Mouse (Mus musculus) monocyte, adult 5-6 weeks (primary cell): ENCODE measurements around the gene Nutf2. TPM values are rescaled to one million over a fixed set of nuclear protein-coding genes. Genes with fewer than 3 reads are reported as not detected.

Experiments
- ATAC-seq: fragments of 153-309, 156-312 bp; replicated peaks from 2 replicates; pipeline ENCODE4 v1.8.0; 2017; ENCODE audit warnings: mild to moderate bottlenecking; ENCODE audit not compliant: low TSS enrichment, insufficient number of reproducible peaks, severe bottlenecking, poor library complexity, low FRiP score
- total RNA-seq: library from RNA; stranded (forward); fragments of 200-1000, 200-491, 200-594 nt; gene quantifications from 3 replicates; pipeline ENCODE4 v1.2.3, GENCODE M21; 2017

Gene Nutf2
- total RNA-seq, 1 experiment from 2014 or later, result 28.6 TPM

DNA sequence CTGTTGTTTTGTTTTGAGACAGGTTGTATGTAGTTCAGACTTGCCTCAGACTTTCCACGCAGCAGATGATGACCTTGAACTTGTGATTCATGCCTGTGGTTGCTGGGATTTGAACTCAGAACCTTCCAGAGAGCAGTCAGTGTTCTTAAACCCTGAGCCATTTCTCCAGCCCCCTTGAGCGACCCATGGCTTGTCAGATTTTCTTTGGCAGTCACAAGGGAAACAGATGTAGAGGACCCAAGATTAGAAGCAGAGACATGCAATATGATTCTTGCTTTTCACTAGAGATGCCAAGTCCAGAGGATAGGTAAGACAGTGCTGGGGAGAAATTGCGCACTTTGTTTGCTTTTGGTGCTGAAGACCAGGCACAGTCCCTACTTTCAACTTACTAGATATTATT, 7.2 kb upstream of the Nutf2 start, which contains the start of gene Cenpt:
Cenpt (minus strand) TSS at position 101 of the 400 bp plus-strand sequence.
- ATAC-seq, result no peak

GRCm38 (mm10) chr8:105854303-105854702, 6.1 kb upstream of the Nutf2 start:
- ATAC-seq, result no peak

GRCm38 (mm10) chr8:105854715-105855216, 5.6 kb upstream of the Nutf2 start, which contains the start of gene Thap11:
TSS of gene Thap11 (plus strand) at chr8:105855132.
- ATAC-seq, result peak; percentile 73

GRCm38 (mm10) chr8:105855248-105856167, 4.9 kb upstream of the Nutf2 start:
- no peak for ATAC-seq

DNA sequence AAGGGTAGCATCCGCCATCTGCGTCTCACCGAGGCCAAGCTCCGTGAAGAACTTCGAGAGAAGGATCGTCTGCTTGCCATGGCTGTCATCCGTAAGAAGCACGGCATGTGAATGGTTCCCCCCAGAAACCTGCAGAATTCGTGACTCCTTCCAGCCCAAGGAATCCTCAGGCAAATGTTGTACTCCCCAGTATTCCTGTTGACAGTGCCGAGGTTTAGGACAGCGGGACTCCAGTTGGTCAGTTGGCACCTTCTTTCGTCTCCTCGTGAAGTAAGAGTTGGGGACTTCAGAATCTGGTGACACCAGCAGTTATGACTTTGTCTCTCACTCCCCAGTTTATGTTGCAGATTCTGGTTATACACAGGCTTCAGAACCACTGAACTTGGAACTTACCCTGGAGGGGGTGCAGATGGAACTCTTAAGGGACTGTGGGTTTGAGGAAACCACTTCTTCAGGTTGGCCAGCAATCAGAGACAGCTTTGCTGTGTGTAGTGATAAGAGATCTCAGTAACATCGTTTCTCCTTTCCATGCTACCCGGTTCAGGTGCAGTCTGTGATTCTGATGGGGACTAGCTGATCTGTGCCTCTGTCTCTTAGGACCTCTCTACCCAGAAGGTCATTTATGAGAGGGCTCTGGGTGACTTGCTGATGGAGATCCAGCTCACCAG, 4.1 kb upstream of the Nutf2 start:
- ATAC-seq, result no peak

DNA sequence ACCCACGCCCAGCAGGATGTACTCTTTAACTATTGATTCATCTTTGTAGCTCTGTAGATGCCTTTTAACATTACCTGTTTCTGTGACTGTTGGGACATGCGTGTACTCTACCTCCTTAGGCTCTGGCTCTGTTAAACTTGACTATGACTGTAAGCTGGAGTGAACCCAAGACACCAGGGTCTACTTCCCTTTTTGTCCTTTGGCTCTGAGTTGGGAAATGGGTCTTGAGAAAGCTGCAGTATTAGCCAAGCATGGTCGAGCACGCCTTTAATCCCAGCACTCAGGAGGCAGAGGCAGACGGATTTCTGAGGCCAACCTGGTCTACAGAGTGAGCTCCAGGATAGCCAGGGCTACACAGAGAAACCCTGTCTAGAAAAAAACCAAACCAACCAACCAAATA, 1.9 kb upstream of the Nutf2 start:
- ATAC-seq, result peak; percentile 49

DNA sequence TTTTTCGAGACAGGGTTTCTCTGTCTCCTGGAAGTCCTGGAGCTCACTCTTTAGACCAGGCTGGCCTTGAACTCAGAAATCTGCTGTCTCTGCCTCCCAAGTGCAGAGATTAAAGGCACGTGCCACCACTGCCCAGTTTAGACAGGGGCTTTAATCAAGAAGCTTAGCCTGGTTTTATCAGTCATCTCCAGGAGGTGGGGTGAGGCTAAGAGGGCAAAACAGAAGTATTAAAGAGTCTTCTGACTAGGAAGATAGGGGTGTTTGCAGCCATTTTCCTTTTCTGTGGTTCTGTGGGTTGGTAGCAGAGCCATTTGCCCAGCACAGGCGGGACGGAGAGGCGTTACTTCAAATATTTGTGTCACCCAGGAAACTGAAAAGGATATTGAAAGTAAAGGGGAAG, 1.1 kb upstream of the Nutf2 start:
- ATAC-seq, result no peak

DNA sequence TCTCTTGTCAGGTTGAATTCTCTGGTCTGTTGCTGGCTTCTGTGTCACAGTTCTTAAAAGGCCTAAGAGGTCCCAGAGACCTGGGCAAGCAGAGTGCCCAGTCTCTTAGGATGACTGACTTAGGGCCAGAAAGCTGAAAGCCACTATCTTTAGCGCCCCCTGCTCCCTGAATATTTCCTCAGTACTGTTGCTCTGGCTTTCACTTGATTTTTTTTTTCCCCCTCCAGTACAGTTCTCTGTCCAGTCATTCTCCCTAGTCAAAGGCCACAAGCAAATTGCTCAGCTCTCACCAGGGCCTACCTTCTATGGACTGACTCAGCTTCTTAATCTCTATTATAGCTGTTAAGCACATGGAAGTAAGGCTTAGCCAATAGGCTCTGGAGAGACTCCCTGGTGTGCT, 1.6 kb downstream of the Nutf2 start:
- no peak for ATAC-seq

DNA sequence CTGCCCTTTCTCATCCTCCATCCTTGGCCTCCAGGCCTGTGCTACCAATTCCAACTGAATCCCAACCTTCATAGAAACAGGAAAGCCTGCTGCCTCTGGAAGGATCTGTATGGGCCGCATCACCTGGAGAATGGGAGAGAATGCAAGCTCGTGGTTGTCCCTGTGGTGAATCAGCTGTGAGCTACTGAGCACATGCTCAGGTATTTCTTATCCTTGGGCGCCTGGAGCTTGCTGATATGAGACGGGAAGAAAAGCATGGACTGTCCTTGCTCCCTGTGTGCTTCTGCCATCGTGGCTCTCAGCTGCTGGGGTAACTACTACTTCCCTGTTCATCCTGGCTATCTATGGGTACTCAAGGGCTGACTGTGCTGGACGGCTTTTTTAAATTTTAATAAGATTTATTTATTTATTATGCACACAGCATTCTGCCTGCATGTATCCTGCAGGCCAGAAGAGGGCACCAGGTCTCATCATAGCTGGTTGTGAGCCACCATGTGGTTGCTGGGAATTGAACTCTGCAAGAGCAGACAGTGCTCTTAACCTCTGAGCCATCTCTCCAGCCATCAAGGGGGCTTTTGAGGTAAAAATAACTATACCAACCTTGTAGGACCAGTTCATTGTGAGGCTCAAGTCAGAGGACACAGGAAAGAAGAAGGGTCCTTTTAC, 6.1 kb downstream of the Nutf2 start:
- ATAC-seq, result no peak

GRCm38 (mm10) chr8:105874301-105874700, 13.9 kb downstream of the Nutf2 start:
- ATAC-seq, result no peak

DNA sequence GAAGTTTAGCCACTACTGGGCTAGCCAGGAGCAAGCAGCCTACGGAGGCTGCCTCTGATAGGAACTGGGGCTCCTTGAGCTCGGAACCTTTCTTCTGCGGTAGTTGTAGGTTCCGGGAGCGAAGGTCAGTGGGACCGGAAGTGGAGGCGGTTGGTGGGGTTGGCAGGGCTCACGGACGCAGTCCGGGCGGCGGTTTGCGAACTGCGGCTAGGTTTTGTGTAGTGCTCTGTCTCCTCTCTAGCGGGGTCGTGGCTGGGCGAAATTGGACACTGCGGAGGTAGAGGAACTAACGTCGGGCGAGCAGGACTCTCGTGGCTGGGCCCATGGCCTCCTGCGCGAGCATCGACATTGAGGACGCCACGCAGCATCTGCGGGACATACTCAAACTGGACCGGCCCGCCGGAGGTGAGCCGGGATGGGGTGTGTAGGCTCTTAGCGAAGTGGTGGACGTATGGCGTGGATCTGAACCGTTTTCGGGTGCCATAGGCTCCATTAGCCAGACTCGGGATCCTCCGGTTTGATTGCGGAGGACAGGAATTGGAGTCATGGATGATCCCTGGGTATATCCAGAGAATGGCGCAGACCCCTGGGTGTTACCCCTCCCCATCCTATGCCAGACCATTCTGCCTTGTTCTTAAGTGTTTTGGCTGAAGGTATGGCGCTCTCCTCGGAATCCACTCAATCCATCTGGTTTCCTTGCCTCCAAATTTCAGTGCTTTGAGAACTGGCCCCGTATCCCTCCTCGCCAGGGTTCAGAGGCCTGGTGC, 20.6 kb downstream of the Nutf2 start, which contains the start of gene Edc4:
Edc4 (plus strand) TSS at position 128 of the 767 bp plus-strand sequence.
- peak; percentile 95 for ATAC-seq

DNA sequence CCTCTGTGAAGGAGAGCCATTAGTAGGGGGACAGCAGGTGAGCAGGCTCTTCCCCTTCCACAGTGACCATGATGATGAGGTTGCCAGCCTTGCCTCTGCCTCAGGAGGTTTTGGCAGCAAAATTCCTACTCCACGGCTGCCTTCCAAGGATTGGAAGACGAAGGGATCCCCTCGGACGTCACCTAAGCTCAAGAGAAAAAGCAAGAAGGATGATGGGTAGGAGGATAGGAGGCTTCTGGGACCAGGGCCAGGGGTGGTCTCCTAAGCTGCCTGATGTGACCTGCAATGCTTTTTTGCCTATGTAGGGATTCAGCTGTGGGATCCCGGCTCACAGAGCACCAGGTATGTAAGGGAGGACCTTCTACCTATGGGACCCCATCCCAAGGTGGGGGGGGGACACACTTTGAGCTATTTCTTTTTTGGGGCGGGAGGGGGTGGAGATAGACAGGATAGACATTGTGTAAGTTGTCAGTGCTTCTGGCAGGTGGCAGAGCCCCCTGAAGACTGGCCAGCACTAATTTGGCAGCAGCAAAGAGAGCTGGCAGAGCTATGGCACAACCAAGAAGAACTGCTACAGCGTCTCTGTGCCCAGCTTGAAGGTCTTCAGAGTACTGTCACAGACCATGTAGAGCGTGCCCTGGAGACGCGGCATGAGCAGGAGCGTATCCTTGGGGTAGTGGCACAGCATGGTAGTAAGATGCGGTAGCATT, 29.5 kb downstream of the Nutf2 start:
- ATAC-seq, result no peak

- no peak for ATAC-seq
These were observed 30.5 kb downstream of the Nutf2 start for GRCm38 (mm10) chr8:105890870-105891269.

GRCm38 (mm10) chr8:105892432-105892831, 32.1 kb downstream of the Nutf2 start:
- ATAC-seq, result no peak

DNA sequence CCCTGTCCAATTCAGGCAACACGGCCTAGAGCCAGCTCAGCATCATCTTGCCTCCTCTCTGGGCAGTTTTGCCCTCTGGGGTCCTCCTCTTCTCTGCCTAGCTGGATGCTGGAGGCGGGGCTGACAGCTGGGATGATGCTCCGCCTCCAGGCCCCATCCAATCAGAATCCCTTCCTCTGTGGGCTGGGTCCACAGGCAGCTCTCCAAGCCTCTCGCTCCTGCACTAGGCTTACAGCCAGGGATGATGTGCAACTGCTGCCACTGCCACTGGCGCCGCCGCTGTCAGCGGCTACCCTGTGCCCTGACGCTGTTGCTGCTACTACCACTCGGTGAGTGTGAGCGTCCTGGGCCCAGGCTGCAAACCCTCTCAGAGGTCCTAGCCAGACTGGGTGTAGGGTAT, 33.0 kb downstream of the Nutf2 start, which contains the start of gene Nrn1l:
Nrn1l (plus strand) TSS at position 229 of the 400 bp plus-strand sequence.
- ATAC-seq, result no peak

DNA sequence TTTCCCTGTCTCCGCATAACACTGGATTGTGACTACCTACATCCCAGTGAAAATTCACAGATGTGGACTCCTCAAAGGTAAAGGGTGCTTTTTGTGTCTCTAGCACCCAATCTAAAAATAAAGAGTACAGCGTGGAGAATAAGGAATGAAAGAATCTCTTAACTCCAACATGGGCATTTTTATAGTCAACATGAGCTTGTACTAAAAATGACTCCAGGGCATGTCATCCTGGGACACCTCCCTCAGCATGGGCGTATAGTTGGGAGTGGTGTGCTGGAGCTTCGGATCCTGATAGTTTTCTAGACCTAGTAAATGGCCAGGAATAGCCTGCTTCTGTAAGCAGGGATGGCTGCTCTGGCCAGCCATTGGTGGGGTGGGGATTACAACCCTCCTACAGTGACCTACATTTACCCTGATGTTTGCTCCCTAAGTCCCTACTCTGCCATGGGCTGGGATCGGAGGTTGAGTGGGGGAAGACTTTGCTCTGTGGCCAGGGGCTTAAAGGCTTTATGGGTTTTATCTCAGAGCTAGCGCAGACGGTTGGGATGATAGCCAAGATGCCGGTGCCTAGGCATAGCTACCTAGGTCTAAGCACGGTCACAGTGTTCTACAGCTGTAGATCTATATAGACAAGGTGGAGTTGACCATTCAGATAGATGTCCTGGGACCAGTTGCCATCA, 37.6 kb downstream of the Nutf2 start:
- no peak for ATAC-seq
